Mouse (Mus musculus): ENCODE data around the gene Ube2r2. TPM values are rescaled to one million over a fixed set of nuclear protein-coding genes. Genes with fewer than 3 reads are reported as not detected.

Gene Ube2r2
- polyA plus RNA-seq (2012; rRNA removed; ENCODE audit: low replicate concordance): 42.3 and 49.3 TPM in 2 replicates

GRCm38 (mm10) chr4:41135711-41136453, at the start of gene Ube2r2:
Gene Ube2r2, plus strand, starts transcription at chr4:41135743.

DNA sequence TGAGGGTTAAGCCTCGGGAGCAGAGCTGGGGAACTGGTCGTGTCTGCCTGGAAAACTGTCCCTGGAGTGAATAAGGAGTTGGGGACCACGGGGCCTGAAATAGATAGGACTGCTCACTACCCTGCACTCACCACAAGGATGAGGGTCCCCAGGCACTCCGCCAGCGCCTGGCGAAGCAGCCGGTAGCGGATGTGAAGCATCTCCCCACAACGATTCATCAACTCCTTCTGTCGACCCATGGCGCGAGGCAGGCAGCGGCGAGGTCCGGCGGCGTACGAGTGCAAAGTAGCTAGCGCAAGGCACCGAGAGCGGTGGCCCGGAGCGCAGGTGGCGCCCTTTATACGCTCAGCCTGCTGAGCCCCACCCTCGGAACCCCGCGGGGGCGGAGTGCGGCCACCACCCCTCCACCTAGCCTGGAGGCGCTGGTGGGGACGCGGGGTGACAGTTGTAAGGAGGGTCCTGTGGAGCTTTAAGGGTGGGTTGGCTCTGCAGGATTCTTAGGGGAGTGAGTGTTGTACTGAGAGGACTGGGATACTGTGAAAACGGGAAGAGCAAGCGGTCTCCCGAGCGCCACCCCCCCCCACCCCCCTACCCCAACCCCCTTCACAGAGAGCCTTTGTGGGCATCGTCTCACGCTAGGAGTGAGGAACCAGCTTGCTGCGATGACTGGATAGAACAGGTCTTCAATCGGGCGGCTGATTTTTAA, 37.5 kb upstream of the Ube2r2 start, which contains the start of gene Aqp3:
Gene Aqp3 (minus strand): TSS at position 313 of the 706 bp plus-strand sequence.

DNA sequence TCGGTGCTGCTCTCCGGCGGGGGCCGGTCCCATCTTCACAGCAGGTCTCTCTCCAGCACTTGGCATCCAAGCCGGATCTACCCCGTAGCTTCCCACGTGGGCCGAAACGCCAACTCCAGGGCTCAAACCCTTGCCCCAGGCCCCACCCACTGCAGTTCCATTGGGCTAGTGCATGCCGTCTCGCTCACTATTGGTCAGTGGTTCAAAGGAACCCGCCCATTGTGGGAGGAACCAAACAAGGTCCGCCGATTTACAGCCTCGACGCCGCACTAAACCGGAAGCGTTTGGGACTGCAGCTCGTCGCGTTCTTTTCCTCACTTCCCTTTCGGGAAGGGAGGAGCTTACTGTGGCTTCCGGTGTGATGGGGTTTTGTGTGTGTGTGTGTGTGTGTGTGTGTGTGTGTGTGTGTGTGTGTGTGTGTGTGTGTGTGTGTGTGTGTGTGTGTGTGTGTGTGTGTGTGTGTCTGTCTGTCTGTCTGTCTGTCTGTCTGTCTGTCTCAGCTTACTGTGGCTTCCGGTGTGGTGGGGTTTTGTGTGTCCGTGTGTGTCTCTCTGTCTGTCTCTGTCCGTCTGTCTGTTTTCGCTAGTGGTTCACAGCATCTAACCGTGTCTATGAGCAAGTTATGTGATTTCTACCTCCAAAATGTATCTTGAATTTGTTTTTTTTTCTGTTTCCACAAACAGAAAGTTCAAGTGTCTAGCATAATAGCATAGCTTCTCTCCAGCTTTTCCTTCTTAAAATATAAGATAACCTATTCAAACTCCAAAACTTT, 11.2 kb upstream of the Ube2r2 start, which contains the start of gene Nol6:
Gene Nol6 (minus strand): TSS at position 276 of the 772 bp plus-strand sequence.

Other genes starting within 250 kb of the Ube2r2 start
- 0.50 and 0.59 TPM in 2 replicates for gene Spink4, start 215.7 kb upstream of the Ube2r2 start, polyA plus RNA-seq (2012; rRNA removed; ENCODE audit: low replicate concordance)
- 70.0 and 309 TPM in 2 replicates for gene Bag1, start 187.4 kb upstream of the Ube2r2 start, polyA plus RNA-seq (2012; rRNA removed; ENCODE audit: low replicate concordance)
- 7.5 and 15.8 TPM in 2 replicates for gene Chmp5, start 187.3 kb upstream of the Ube2r2 start, polyA plus RNA-seq (2012; rRNA removed; ENCODE audit: low replicate concordance)
- 22.5 and 36.0 TPM in 2 replicates for gene Nfx1, start 164.8 kb upstream of the Ube2r2 start, polyA plus RNA-seq (2012; rRNA removed; ENCODE audit: low replicate concordance)
- 40.4 and 83.3 TPM in 2 replicates for gene Aqp7, start 87.6 kb upstream of the Ube2r2 start, polyA plus RNA-seq (2012; rRNA removed; ENCODE audit: low replicate concordance)
- gene Aqp3, start 37.6 kb upstream of the Ube2r2 start, polyA plus RNA-seq (2012; rRNA removed; ENCODE audit: low replicate concordance): 7.9 and 15.5 TPM in 2 replicates
- gene Nol6, start 11.3 kb upstream of the Ube2r2 start, polyA plus RNA-seq (2012; rRNA removed; ENCODE audit: low replicate concordance): 42.6 and 56.9 TPM in 2 replicates
- gene Ubap2, start 139.4 kb downstream of the Ube2r2 start, polyA plus RNA-seq (2012; rRNA removed; ENCODE audit: low replicate concordance): 58.8 and 122 TPM in 2 replicates
- gene Dcaf12, start 179.1 kb downstream of the Ube2r2 start, polyA plus RNA-seq (2012; rRNA removed; ENCODE audit: low replicate concordance): 24.0 and 33.9 TPM in 2 replicates
- 20.2 and 39.6 TPM in 2 replicates for gene Ubap1, start 213.3 kb downstream of the Ube2r2 start, polyA plus RNA-seq (2012; rRNA removed; ENCODE audit: low replicate concordance)

All from mammary gland, adult 2 months (tissue).